Mouse (Mus musculus): ENCODE results near the gene Tmem266. TPM values are rescaled to one million over a fixed set of nuclear protein-coding genes. Genes with fewer than 3 reads are reported as not detected.

The Tmem266 gene
- polyA plus RNA-seq, 1 experiment from 2014 or later = 1.3 TPM

DNA sequence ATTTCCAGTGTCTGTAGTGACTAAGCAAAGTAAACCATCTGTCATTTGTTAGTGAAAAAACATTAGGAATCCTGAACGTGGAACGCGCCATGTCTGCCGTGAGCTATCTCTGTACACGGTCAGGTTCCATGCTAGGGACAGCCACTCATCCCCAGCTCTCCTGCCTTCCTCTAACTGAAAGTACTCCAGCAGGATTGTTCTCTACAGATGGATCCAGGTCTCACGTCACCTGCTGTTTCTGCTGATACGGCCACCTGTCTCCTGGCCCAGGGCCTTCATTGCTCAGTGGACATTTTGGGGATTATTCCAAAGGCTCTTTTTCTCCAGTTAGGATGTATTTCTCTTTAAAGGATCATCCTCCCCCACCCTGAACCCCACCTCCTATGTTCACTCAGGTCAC lies 18.6 kb downstream of the Tmem266 start:
- Histone ChIP-seq H3K36me3 (no peaks in the 10 kb centered on the region), H3K9ac (no peak overlapping the region), H3K4me3 (no peak overlapping the region), H3K4me1 (no peaks in the 10 kb centered on the region), H3K4me2 (replicated peaks) (no peak overlapping the region), H3K9me3 (replicated peaks) (no peaks in the 10 kb centered on the region), H3K27ac (no peak overlapping the region), H3K27me3 (no peaks in the 10 kb centered on the region; the same call in 1 of the 2 replicates)
- no peak for ATAC-seq (ENCODE audit: low FRiP score)
- WGBS = 93% methylated on average over 7 of the region's 7 CpGs

DNA sequence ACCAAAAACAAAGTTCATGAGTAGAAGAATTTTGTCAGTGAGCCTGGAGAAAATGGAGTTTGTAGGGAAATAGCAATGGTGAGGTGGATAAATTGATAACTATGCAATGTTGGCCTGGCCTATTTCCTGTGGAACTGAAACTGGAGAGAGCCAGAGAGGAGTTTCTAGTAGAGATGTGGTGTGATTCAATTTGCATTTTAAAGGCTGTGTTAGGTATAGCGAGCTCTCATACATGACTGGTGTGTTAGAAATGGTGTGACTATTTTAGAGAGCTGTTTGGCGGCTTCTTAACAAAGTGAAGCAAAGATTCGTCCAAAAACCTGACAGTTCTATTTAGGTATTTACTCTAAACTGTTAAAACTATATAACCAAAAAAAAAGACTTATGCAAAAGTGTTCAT lies 22.0 kb downstream of the Tmem266 start:
- WGBS = 87% methylated on average over 3 of the region's 3 CpGs
- no peak for ATAC-seq (ENCODE audit: low FRiP score)
- Histone ChIP-seq H3K27ac (no peak overlapping the region), H3K4me2 (replicated peaks) (no peak overlapping the region), H3K27me3 (peaks cover 2% of the 10 kb centered on the region; the same call in 1 of the 2 replicates), H3K4me1 (no peaks in the 10 kb centered on the region), H3K4me3 (no peak overlapping the region), H3K9ac (no peak overlapping the region), H3K9me3 (replicated peaks) (no peaks in the 10 kb centered on the region), H3K36me3 (no peaks in the 10 kb centered on the region)

DNA sequence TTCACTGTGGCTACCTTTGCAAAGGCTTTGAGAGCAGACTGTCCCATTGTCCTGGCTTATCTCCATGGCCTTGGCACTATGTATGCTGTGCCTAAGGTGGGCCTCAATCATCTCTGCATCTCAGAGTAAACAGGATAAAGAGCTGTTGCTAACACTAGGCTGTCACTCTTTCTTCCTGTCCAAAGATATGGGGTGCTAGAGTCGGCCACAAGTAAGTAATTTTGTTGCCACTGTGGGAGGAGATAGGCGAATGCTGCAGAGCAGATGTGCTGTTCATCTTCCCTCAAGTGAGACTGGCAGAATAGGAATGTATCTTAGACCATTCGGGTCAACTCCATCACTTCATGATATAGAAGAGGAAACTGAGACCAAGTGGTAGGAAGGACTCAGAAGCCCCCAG lies 28.0 kb downstream of the Tmem266 start:
- ATAC-seq (ENCODE audit: low FRiP score) = no peak
- Histone ChIP-seq H3K4me1 (peaks cover 7% of the 10 kb centered on the region), H3K9me3 (replicated peaks) (no peaks in the 10 kb centered on the region), H3K36me3 (no peaks in the 10 kb centered on the region), H3K27me3 (peaks cover 2% of the 10 kb centered on the region; the same call in 1 of the 2 replicates), H3K27ac (no peak overlapping the region), H3K4me2 (replicated peaks) (no peak overlapping the region), H3K4me3 (no peak overlapping the region), H3K9ac (no peak overlapping the region)
- 50% methylated on average over 3 of the region's 3 CpGs for WGBS

DNA sequence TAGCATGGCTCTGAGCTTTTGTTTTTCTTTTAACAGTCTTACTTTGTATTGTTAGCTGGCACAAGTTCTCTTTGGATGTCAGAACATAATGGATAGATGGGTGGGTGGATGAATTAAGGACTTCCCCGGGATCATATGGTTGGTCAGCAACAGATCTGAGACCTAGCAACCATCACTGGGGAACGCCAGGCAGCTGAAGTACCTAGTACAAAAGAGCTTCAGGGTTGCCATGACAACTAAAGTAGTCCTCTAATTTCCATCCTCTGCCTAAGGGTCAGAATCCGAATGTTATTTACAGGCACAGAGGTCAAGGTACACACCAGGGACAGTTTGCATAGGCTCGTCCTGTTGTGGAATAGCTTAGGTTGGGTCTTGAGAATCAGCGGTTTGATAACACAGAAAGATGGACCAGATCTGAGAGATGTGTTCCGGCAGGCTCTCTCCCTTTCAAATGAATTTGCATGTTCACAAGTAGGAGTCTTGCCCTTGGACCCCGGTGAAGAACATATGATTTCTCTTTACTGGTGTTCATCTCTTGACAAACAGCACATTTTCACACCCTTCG lies 28.6 kb downstream of the Tmem266 start:
- ATAC-seq (ENCODE audit: low FRiP score) = peak; percentile 75

DNA sequence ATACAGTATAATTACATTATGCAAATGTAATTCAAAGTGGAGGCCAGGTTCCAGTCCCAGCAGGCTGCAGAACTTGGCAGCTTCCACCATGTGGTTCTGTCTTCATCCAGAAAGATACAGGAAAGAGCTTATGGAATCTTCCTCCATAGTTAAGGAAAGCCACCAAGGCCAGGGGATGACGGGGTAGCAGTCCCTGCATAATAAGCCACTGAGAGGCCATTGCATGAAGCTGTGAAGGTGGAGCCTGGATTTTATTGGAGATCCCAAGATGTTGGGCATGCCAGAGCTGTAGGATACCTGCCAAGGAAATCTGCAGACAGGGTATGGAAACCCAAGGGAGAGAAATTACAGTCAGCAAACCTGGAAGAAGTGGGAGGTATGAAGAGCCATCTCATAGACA lies 30.5 kb downstream of the Tmem266 start:
- 75% methylated on average over 1 of the region's 1 CpGs for WGBS
- ATAC-seq (ENCODE audit: low FRiP score) = no peak
- Histone ChIP-seq H3K27me3 (peaks cover 2% of the 10 kb centered on the region; the same call in 1 of the 2 replicates), H3K4me2 (replicated peaks) (no peak overlapping the region), H3K36me3 (no peaks in the 10 kb centered on the region), H3K9me3 (replicated peaks) (no peaks in the 10 kb centered on the region), H3K4me3 (no peak overlapping the region), H3K27ac (no peak overlapping the region), H3K9ac (no peak overlapping the region), H3K4me1 (peaks cover 7% of the 10 kb centered on the region)

More for the DNA sequence above, 28.6 kb downstream of the Tmem266 start:
- no peak overlapping the region for H3K9ac ChIP-seq
- no peaks in the 10 kb centered on the region for H3K36me3 ChIP-seq
- H3K4me2 ChIP-seq (replicated peaks) = no peak overlapping the region
- H3K9me3 ChIP-seq (replicated peaks) = no peaks in the 10 kb centered on the region
- no peak overlapping the region for H3K27ac ChIP-seq
- H3K27me3 ChIP-seq = peaks cover 2% of the 10 kb centered on the region; the same call in 1 of the 2 replicates
- H3K4me1 ChIP-seq = peaks cover 7% of the 10 kb centered on the region
- WGBS = 29% methylated on average over 8 of the region's 8 CpGs
- H3K4me3 ChIP-seq = no peak overlapping the region

DNA sequence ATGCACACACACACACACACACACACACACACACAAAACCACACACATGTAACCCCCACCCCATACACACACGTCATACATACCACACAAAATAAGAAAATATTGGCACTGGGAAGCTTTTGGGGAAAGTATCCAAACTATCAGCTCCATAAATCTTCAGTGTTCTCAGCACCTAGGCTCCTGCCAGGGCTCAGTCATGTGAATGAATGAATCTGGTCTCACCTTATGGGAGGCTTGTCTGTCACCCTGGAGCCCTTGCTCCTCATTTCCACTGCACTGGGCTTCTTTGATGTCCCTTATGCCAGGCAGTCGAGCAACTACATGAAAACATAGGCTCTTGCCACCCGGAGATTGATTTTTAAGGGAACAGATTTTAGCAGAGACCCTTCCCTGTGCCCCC lies 33.7 kb downstream of the Tmem266 start:
- H3K9ac ChIP-seq = no peak overlapping the region
- 76% methylated on average over 3 of the region's 3 CpGs for WGBS
- H3K36me3 ChIP-seq = no peaks in the 10 kb centered on the region
- H3K4me3 ChIP-seq = no peak overlapping the region
- peaks cover 1% of the 10 kb centered on the region for H3K4me1 ChIP-seq
- H3K4me2 ChIP-seq (replicated peaks) = no peak overlapping the region
- ATAC-seq (ENCODE audit: low FRiP score) = no peak
- no peaks in the 10 kb centered on the region for H3K9me3 ChIP-seq (replicated peaks)
- no peaks in the 10 kb centered on the region for H3K27me3 ChIP-seq
- H3K27ac ChIP-seq = no peak overlapping the region

DNA sequence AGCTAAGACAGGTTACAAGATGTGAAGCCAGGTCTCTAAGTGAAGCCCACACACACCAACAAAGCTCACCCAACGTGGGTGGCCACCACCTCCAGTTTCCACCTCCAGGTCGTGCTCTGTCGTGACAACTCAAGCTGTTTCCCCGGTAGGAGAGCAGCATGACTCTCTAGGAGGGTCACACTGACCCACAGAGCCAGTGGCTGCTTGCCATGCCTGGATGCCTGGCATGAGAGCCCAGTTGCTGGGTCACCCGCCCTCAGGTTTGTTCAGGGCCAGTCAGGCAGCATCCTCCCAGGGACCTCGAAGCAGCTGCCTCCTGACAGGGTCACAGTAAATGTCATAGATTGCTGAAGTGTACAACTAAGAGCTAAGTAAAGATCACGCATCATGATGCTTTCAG lies 34.1 kb downstream of the Tmem266 start:
- Histone ChIP-seq H3K27ac (no peak overlapping the region), H3K27me3 (no peaks in the 10 kb centered on the region), H3K4me2 (replicated peaks) (no peak overlapping the region), H3K4me1 (no peaks in the 10 kb centered on the region), H3K4me3 (no peak overlapping the region), H3K9ac (no peak overlapping the region), H3K9me3 (replicated peaks) (no peaks in the 10 kb centered on the region), H3K36me3 (no peaks in the 10 kb centered on the region)
- no peak for ATAC-seq (ENCODE audit: low FRiP score)
- 56% methylated on average over 7 of the region's 7 CpGs for WGBS

DNA sequence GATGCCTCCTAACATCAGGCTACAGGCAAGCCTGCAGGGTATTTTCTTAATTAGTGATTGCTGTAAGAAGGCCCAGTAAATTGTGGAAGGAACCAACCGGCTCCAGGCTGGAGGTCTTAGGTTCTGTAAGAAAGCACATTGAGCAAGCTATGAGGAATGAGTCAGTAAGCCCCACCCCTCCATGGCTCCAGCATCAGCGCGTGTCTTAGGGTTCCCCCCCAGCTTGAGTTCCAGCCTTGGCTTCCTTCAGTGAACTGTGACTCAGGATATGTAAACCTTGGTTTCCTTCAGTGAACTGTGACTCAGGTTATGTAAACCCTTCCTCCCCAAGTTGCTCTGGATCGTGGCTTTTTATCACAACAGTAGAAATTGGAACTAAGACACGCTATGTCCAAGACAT lies 35.3 kb downstream of the Tmem266 start:
- H3K4me2 ChIP-seq (replicated peaks) = no peak overlapping the region
- WGBS = 81% methylated on average over 5 of the region's 5 CpGs
- H3K27me3 ChIP-seq = no peaks in the 10 kb centered on the region
- H3K9ac ChIP-seq = no peak overlapping the region
- no peak overlapping the region for H3K27ac ChIP-seq
- no peak for ATAC-seq (ENCODE audit: low FRiP score)
- H3K4me3 ChIP-seq = no peak overlapping the region
- no peaks in the 10 kb centered on the region for H3K4me1 ChIP-seq
- H3K9me3 ChIP-seq (replicated peaks) = no peaks in the 10 kb centered on the region
- no peaks in the 10 kb centered on the region for H3K36me3 ChIP-seq

DNA sequence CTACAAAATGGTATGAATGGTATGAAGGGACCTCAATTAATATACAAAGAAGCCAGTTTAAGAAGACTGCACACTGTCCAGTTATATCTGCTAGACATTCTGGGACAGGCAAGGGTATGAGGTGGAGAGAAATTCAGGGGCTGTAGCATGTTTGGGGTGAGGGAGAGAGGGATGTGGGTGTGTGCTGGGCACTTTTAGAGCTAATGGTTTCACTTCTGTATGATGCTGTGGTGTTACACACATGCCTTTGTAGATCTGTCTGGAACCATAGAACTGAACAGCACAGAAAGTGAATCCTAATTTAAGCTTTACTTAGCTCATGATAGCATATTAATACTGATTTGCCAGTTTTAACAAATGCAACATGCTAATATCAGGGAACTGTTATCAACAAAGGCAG lies 37.0 kb downstream of the Tmem266 start:
- Histone ChIP-seq H3K27me3 (no peaks in the 10 kb centered on the region), H3K9ac (no peak overlapping the region), H3K27ac (no peak overlapping the region), H3K4me2 (replicated peaks) (no peak overlapping the region), H3K4me1 (no peaks in the 10 kb centered on the region), H3K9me3 (replicated peaks) (no peaks in the 10 kb centered on the region), H3K36me3 (no peaks in the 10 kb centered on the region), H3K4me3 (no peak overlapping the region)
- ATAC-seq (ENCODE audit: low FRiP score) = no peak

DNA sequence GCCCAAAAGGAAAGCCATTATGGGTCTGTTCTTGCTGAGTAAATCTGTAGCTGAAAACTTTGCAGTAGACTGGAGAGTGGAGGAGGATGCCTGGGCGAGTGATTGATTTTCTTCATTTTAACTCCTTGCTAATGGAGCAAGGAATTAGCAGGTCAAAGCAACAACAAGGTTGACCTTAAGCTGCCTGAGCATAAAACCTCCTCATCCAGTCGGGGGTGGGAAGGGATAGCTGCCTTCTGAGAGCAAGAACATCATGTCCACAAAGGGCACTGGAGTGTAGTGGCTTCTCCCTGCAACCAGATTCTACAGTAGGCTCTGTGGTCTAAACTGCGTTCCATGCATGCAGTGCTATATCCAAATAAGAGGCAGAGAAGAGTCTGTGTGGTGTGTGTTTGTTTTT lies 41.3 kb downstream of the Tmem266 start:
- no peaks in the 10 kb centered on the region for H3K4me1 ChIP-seq
- H3K9ac ChIP-seq = no peak overlapping the region
- no peak for ATAC-seq (ENCODE audit: low FRiP score)
- 59% methylated on average over 3 of the region's 3 CpGs for WGBS
- H3K9me3 ChIP-seq (replicated peaks) = no peaks in the 10 kb centered on the region
- no peaks in the 10 kb centered on the region for H3K27me3 ChIP-seq
- H3K4me3 ChIP-seq = no peak overlapping the region
- no peak overlapping the region for H3K4me2 ChIP-seq (replicated peaks)
- H3K36me3 ChIP-seq = no peaks in the 10 kb centered on the region
- H3K27ac ChIP-seq = no peak overlapping the region

DNA sequence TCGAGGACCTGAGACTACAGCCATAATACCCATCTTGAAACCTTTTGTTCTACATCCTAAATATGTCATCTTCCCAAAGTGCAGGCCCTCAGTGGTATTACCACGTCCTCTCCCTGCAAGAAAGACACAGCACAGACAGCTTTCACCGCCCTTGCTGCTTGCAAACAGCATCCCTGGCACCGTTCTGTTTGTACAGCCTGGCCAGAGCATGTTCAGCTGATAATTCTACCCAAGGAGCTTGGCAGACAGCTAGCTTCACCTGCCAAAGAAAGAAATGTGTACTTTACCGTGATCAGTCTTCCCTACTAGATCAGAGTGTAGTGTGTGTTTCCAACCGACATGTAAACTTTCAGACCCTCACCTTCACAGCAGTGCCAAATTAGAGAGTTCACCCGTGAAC lies 45.2 kb downstream of the Tmem266 start:
- no peak overlapping the region for H3K4me2 ChIP-seq (replicated peaks)
- no peak overlapping the region for H3K27ac ChIP-seq
- H3K27me3 ChIP-seq = no peaks in the 10 kb centered on the region
- no peaks in the 10 kb centered on the region for H3K4me1 ChIP-seq
- no peaks in the 10 kb centered on the region for H3K9me3 ChIP-seq (replicated peaks)
- ATAC-seq (ENCODE audit: low FRiP score) = no peak
- H3K36me3 ChIP-seq = no peaks in the 10 kb centered on the region
- H3K9ac ChIP-seq = no peak overlapping the region
- no peak overlapping the region for H3K4me3 ChIP-seq
- 87% methylated on average over 7 of the region's 7 CpGs for WGBS

DNA sequence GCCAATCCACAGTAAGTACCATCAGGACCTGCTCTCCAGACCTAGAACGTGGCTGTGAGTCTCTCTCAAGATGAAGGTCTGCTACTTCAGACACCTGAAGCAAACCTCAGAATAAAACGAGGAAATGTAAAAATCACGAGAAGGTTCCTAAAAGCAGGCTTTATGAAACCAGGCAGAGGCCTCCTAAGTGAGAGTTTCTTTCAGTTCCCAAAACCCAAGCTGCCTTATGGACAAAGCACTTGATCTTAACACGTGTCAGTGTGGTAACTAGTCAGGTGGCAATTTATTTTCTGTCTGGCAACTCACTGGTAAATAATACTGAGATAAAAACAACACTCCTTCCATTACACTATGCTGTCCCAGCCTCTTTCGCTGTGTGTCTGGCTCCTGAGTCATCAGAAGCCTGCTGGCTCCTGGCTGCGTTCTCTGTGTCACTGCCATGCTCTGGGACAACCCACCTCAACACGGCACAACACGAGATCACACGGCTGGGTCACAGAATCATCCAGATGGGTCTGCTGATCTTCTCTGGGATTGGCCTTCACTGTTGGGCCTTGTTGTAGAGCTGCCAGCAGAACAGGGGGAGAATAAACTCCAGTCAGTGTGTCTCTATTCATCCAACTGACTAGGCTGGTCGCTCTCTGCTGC lies 51.0 kb downstream of the Tmem266 start:
- 90% methylated on average over 10 of the region's 10 CpGs for WGBS
- Histone ChIP-seq H3K4me3 (no peak overlapping the region), H3K36me3 (no peaks in the 10 kb centered on the region), H3K9me3 (replicated peaks) (no peaks in the 10 kb centered on the region), H3K4me2 (replicated peaks) (no peak overlapping the region), H3K27ac (no peak overlapping the region), H3K27me3 (no peaks in the 10 kb centered on the region), H3K9ac (no peak overlapping the region), H3K4me1 (no peaks in the 10 kb centered on the region)
- ATAC-seq (ENCODE audit: low FRiP score) = no peak

DNA sequence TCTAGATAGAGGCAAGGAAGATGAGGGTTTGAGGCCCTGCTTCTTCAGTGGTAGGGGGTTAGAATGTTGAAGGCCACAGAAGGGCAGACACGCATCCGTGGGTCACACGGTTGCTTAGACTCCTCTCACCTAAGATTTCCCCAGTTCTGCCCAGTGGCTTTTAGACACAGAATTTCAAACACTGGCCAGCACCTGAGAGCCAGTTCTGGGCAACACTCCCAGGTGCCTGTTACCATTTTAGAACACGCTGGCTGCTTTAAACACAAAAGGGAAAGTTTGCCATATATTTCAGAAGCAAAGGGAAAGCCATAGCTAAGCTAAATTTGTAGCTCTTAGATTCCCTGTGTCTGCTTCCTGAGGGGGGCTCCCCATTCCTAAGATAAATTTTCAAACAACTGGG lies 54.7 kb downstream of the Tmem266 start:
- H3K27ac ChIP-seq = no peak overlapping the region
- no peaks in the 10 kb centered on the region for H3K9me3 ChIP-seq (replicated peaks)
- 95% methylated on average over 4 of the region's 4 CpGs for WGBS
- ATAC-seq (ENCODE audit: low FRiP score) = no peak
- no peaks in the 10 kb centered on the region for H3K4me1 ChIP-seq
- no peak overlapping the region for H3K4me3 ChIP-seq
- no peak overlapping the region for H3K4me2 ChIP-seq (replicated peaks)
- H3K36me3 ChIP-seq = no peaks in the 10 kb centered on the region
- no peaks in the 10 kb centered on the region for H3K27me3 ChIP-seq
- no peak overlapping the region for H3K9ac ChIP-seq

All from hindbrain, embryonic 12.5 days (tissue).